Mouse (Mus musculus) MEL (cell line): ENCODE results near the gene Snd1. TPM values are rescaled to one million over a fixed set of nuclear protein-coding genes. Genes with fewer than 3 reads are reported as not detected.

ENCODE experiments used
- DNase-seq: peaks from one replicate; pipeline ENCODE4 v3.0.0; 2011; ENCODE audit warnings: low read depth, low spot score
- H3K27ac ChIP-seq: 2 replicates; pipeline ENCODE4 v1.5.1; 2012; ENCODE audit warnings: low read depth, mild to moderate bottlenecking, control low read depth, low read length, moderate library complexity; ENCODE audit not compliant: control insufficient read depth
- H3K27me3 ChIP-seq, 2 experiments: fragments of 150-350 bp in 1 of 2; sonication (generic) in 1 of 2; 2 replicates each; pipeline ENCODE4 v1.6.1; 2012; ENCODE audit warnings: low read length in 2 of 2, mild to moderate bottlenecking in 2 of 2, improper control_type of control experiment in 1 of 2, moderate library complexity in 1 of 2; ENCODE audit not compliant: insufficient read depth in 2 of 2, control insufficient read depth in 1 of 2
- H3K36me3 ChIP-seq, 2 experiments: 2 replicates each; pipeline ENCODE4 v1.6.1; 2012 to 2014; ENCODE audit warnings: low read length in 2 of 2, improper control_type of control experiment in 1 of 2, inconsistent platforms in 1 of 2, mild to moderate bottlenecking in 1 of 2; ENCODE audit not compliant: insufficient read depth in 2 of 2, control insufficient read depth in 1 of 2
- H3K4me1 ChIP-seq, 2 experiments: fragments of 150-350 bp in 1 of 2; sonication (generic) in 1 of 2; 2 replicates each; pipeline ENCODE4 v1.6.1; 2012; ENCODE audit warnings: low read length in 2 of 2, improper control_type of control experiment in 1 of 2, mild to moderate bottlenecking in 1 of 2; ENCODE audit not compliant: insufficient read depth in 2 of 2, control insufficient read depth in 1 of 2
- H3K4me3 ChIP-seq, 2 experiments: fragments of 150-350 bp in 1 of 2; sonication (generic) in 1 of 2; 2 replicates each; pipeline ENCODE4 v1.5.1; 2012; ENCODE audit warnings: low read depth in 2 of 2, low read length in 2 of 2, mild to moderate bottlenecking in 2 of 2, moderate library complexity in 2 of 2, control low read depth in 1 of 2, improper control_type of control experiment in 1 of 2; ENCODE audit not compliant: control insufficient read depth in 1 of 2, insufficient read depth in 1 of 2
- H3K79me2 ChIP-seq: 2 replicates; pipeline ENCODE4 v1.6.1; 2012; ENCODE audit warnings: mild to moderate bottlenecking, low read length, moderate library complexity; ENCODE audit not compliant: control insufficient read depth, poor library complexity, insufficient read depth
- H3K9ac ChIP-seq: 2 replicates; pipeline ENCODE4 v1.6.1; 2012; ENCODE audit warnings: low read depth, mild to moderate bottlenecking, control low read depth, low read length, moderate library complexity; ENCODE audit not compliant: control insufficient read depth, poor library complexity, severe bottlenecking
- H3K9me3 ChIP-seq: fragments of 150-350 bp; sonication (generic); replicated peaks from 2 replicates; pipeline ENCODE4 v1.6.1; 2012; ENCODE audit warnings: mild to moderate bottlenecking, low read length, improper control_type of control experiment, moderate library complexity; ENCODE audit not compliant: insufficient read depth
- CHD1 ChIP-seq: IDR thresholded peaks from 2 replicates; pipeline ENCODE4 v1.6.1; 2012; ENCODE audit warnings: low read depth, mild to moderate bottlenecking, inconsistent platforms, low read length, improper control_type of control experiment
- CHD2 ChIP-seq: IDR thresholded peaks from 2 replicates; pipeline ENCODE4 v1.6.1; 2011; ENCODE audit warnings: low read length, improper control_type of control experiment
- CTCF ChIP-seq, 3 experiments: IDR thresholded peaks in 2 of 3; conservative IDR thresholded peaks in 1 of 3; 2 replicates each; pipeline ENCODE4 v1.5.1; 2011 to 2012; ENCODE audit warnings: low read length in 3 of 3, low read depth in 2 of 3, mild to moderate bottlenecking in 2 of 3, improper control_type of control experiment in 1 of 3, inconsistent platforms in 1 of 3, mixed read lengths in 1 of 3, moderate library complexity in 1 of 3; ENCODE audit not compliant: control insufficient read depth in 1 of 3, insufficient read depth in 1 of 3, poor library complexity in 1 of 3, severe bottlenecking in 1 of 3
- E2F4 ChIP-seq: IDR thresholded peaks from 2 replicates; pipeline ENCODE4 v1.6.1; 2011; ENCODE audit warnings: low read depth, low read length, improper control_type of control experiment, borderline replicate concordance
- EP300 ChIP-seq, 2 experiments: IDR thresholded peaks; 2 replicates each; pipeline ENCODE4 v1.6.1; 2011; ENCODE audit warnings: improper control_type of control experiment in 2 of 2, low read length in 2 of 2, low read depth in 1 of 2, mild to moderate bottlenecking in 1 of 2
- GATA1 ChIP-seq: IDR thresholded peaks from 2 replicates; pipeline ENCODE4 v1.6.1; 2011; ENCODE audit warnings: low read depth, low read length, improper control_type of control experiment
- HCFC1 ChIP-seq: IDR thresholded peaks from 2 replicates; pipeline ENCODE4 v1.6.1; 2012; ENCODE audit warnings: low read depth, mild to moderate bottlenecking, inconsistent platforms, low read length, improper control_type of control experiment, moderate library complexity
- KAT2A ChIP-seq: conservative IDR thresholded peaks from 2 replicates; pipeline ENCODE4 v1.6.1; 2012; ENCODE audit warnings: low read depth, low read length, improper control_type of control experiment, inconsistent platforms
- MAFK ChIP-seq: IDR thresholded peaks from 2 replicates; pipeline ENCODE4 v1.6.1; 2011; ENCODE audit warnings: low read depth, mild to moderate bottlenecking, low read length, improper control_type of control experiment, borderline replicate concordance
- MAX ChIP-seq: IDR thresholded peaks from 2 replicates; pipeline ENCODE4 v1.6.1; 2011; ENCODE audit warnings: low read length, improper control_type of control experiment
- MAZ ChIP-seq: IDR thresholded peaks from 2 replicates; pipeline ENCODE4 v1.6.1; 2012; ENCODE audit warnings: low read depth, mild to moderate bottlenecking, inconsistent platforms, low read length, improper control_type of control experiment
- MXI1 ChIP-seq: IDR thresholded peaks from 2 replicates; pipeline ENCODE4 v1.6.1; 2011; ENCODE audit warnings: mild to moderate bottlenecking, low read depth, low read length, improper control_type of control experiment
- MYC ChIP-seq: IDR thresholded peaks from 2 replicates; pipeline ENCODE4 v1.6.1; 2011; ENCODE audit warnings: low read depth, mild to moderate bottlenecking, low read length, improper control_type of control experiment, moderate library complexity
- POLR2A ChIP-seq, 2 experiments: IDR thresholded peaks; 2 replicates each; pipeline ENCODE4 v1.6.1; 2011 to 2012; ENCODE audit warnings: low read length in 2 of 2, mild to moderate bottlenecking in 2 of 2, control low read depth in 1 of 2, improper control_type of control experiment in 1 of 2, low read depth in 1 of 2, moderate library complexity in 1 of 2; ENCODE audit not compliant: control insufficient read depth in 1 of 2, insufficient read depth in 1 of 2, poor library complexity in 1 of 2
- POLR2AphosphoS5 ChIP-seq: IDR thresholded peaks from 2 replicates; pipeline ENCODE4 v1.6.1; 2012; ENCODE audit warnings: low read depth, borderline replicate concordance, mild to moderate bottlenecking, inconsistent platforms, low read length, moderate library complexity, mixed read lengths
- SIN3A ChIP-seq: IDR thresholded peaks from 2 replicates; pipeline ENCODE4 v1.6.1; 2012; ENCODE audit warnings: low read length, improper control_type of control experiment, inconsistent platforms
- SMC3 ChIP-seq: IDR thresholded peaks from 2 replicates; pipeline ENCODE4 v1.6.1; 2011; ENCODE audit warnings: low read depth, low read length, improper control_type of control experiment
- UBTF ChIP-seq: IDR thresholded peaks from 2 replicates; pipeline ENCODE4 v1.6.1; 2012; ENCODE audit warnings: low read depth, mild to moderate bottlenecking, inconsistent platforms, low read length, improper control_type of control experiment, moderate library complexity, borderline replicate concordance; ENCODE audit not compliant: insufficient read depth
- USF1 ChIP-seq: IDR thresholded peaks from 2 replicates; pipeline ENCODE4 v1.6.1; 2014; ENCODE audit warnings: low read depth, mild to moderate bottlenecking, inconsistent platforms, low read length, improper control_type of control experiment, moderate library complexity
- polyA plus RNA-seq, 2 experiments: library from polyadenylated mRNA; stranded (reverse) in 1 of 2; unstranded in 1 of 2; fragments of >175 nt in 1 of 2; fragments of >200 nt in 1 of 2; gene quantifications; 2 replicates each; pipeline versions ENCODE4 v1.2.1 to v1.2.4; 2012; ENCODE audit warnings: low replicate concordance in 2 of 2, low read depth in 1 of 2; ENCODE audit not compliant: insufficient read length in 2 of 2, insufficient read depth in 1 of 2, missing spikeins in 1 of 2
- total RNA-seq: library from RNA; depleted of rRNA; stranded (reverse); fragments of 300-350 nt; gene quantifications from 2 replicates; pipeline ENCODE4 v1.2.3, GENCODE M21; 2012

Snd1 gene
- total and polyA plus RNA-seq, 3 experiments, result 192 to 280 TPM; not detected in 1

- TF ChIP-seq CHD2, result no peak
- no peak for TF ChIP-seq E2F4
- no peak for TF ChIP-seq CTCF (IDR thresholded peaks at IDR 0.05 in 2 of 3, conservative IDR thresholded peaks at IDR 0.05 in 1 of 3; ENCODE audit: control insufficient read depth in 1 of 3, insufficient read depth in 1 of 3, low read depth in 2 of 3, low read length in 3 of 3, poor library complexity in 1 of 3, severe bottlenecking in 1 of 3)
- no peak for TF ChIP-seq SMC3
- TF ChIP-seq KAT2A, result no peak
- TF ChIP-seq MAX, result no peak
- no peak for TF ChIP-seq EP300 (IDR thresholded peaks at IDR 0.05; ENCODE audit: low read depth in 1 of 2, low read length in 2 of 2)
- Histone ChIP-seq H3K27me3 (peaks cover 4 to 11% of the 10 kb centered on the region in 2 experiments), H3K4me3 (no peak overlapping the region), H3K79me2 (no peaks in the 10 kb centered on the region), H3K9ac (no peak overlapping the region), H3K36me3 (no peaks in the 10 kb centered on the region), H3K4me1 (no peaks in the 10 kb centered on the region), H3K27ac (no peak overlapping the region), H3K9me3 (no peaks in the 10 kb centered on the region)
- no peak for DNase-seq
Measured at GRCm38 (mm10) chr6:28963178-28963577, 488.2 kb downstream of the Snd1 start.

- Histone ChIP-seq H3K79me2 (no peaks in the 10 kb centered on the region), H3K9ac (no peak overlapping the region), H3K27ac (no peak overlapping the region), H3K4me1 (peaks cover 0 to 15% of the 10 kb centered on the region in 2 experiments; a peak in 3 of 4 replicates)
- no peak for TF ChIP-seq POLR2A (IDR thresholded peaks at IDR 0.05; ENCODE audit: control insufficient read depth in 1 of 2, insufficient read depth in 1 of 2, low read depth in 1 of 2, low read length in 2 of 2, poor library complexity in 1 of 2)
- no peak for TF ChIP-seq MAFK
- no peak for TF ChIP-seq EP300 (IDR thresholded peaks at IDR 0.05; ENCODE audit: low read depth in 1 of 2, low read length in 2 of 2)
- TF ChIP-seq MAX, result no peak
- no peak for TF ChIP-seq SIN3A
- no peak for TF ChIP-seq USF1
- no peak for TF ChIP-seq HCFC1
- TF ChIP-seq MXI1, result no peak
- no peak for TF ChIP-seq CHD2
- TF ChIP-seq MYC, result no peak
- TF ChIP-seq, all 39 proteins: peak for 0
- no peak overlapping the region for H3K4me3 ChIP-seq
- H3K36me3 ChIP-seq, result peaks cover 0 to 6% of the 10 kb centered on the region in 2 experiments; a peak in 2 of 4 replicates
- no peaks in the 10 kb centered on the region for H3K9me3 ChIP-seq
- no peak for DNase-seq
- peaks cover 2 to 9% of the 10 kb centered on the region in 2 experiments for H3K27me3 ChIP-seq
Measured at GRCm38 (mm10) chr6:28965264-28965663, 490.3 kb downstream of the Snd1 start.

- no peak overlapping the region for H3K9ac ChIP-seq
Measured at GRCm38 (mm10) chr6:28969615-28970014, 494.7 kb downstream of the Snd1 start.

More at GRCm38 (mm10) chr6:28969615-28970014, 494.7 kb downstream of the Snd1 start:
- DNase-seq, result peak; percentile 16
- no peaks in the 10 kb centered on the region for H3K79me2 ChIP-seq
- no peak overlapping the region for H3K27ac ChIP-seq
- H3K9me3 ChIP-seq, result no peaks in the 10 kb centered on the region
- peaks cover 0 to 2% of the 10 kb centered on the region in 2 experiments; a peak in 1 of 4 replicates for H3K27me3 ChIP-seq
- TF ChIP-seq UBTF (no peak), EP300 (IDR thresholded peaks at IDR 0.05; ENCODE audit: low read depth in 1 of 2, low read length in 2 of 2) (peak; percentile 31 to 48; a peak in 3 of 4 replicates), POLR2AphosphoS5 (no peak), CTCF (IDR thresholded peaks at IDR 0.05 in 2 of 3, conservative IDR thresholded peaks at IDR 0.05 in 1 of 3; ENCODE audit: control insufficient read depth in 1 of 3, insufficient read depth in 1 of 3, low read depth in 2 of 3, low read length in 3 of 3, poor library complexity in 1 of 3, severe bottlenecking in 1 of 3) (no peak), CHD1 (no peak), MAX (peak; percentile 39; the same call in 1 of the 2 replicates), E2F4 (no peak), GATA1 (0 out of 2 replicates have a peak, but pooled peaks have one; percentile 5), MAZ (no peak)
- TF ChIP-seq, all 39 proteins: peak for 3
- H3K4me3 ChIP-seq, result no peak overlapping the region
- peaks cover 0 to 15% of the 10 kb centered on the region in 2 experiments; a peak in 3 of 4 replicates for H3K4me1 ChIP-seq
- H3K36me3 ChIP-seq, result peaks cover 0 to 6% of the 10 kb centered on the region in 2 experiments; a peak in 2 of 4 replicates
